Mouse (Mus musculus) heart, embryonic 10.5 days (tissue): ENCODE data around the gene Trim40. TPM values are rescaled to one million over a fixed set of nuclear protein-coding genes. Genes with fewer than 3 reads are reported as not detected.

Experiments used
- DNase-seq: peaks from one replicate; pipeline ENCODE4 v3.0.0-alpha.2; 2017; ENCODE audit warnings: low spot score
- H3K27ac ChIP-seq: fragments of 300-500 bp; sonication (generic); 2 replicates; pipeline ENCODE4 v1.5.1; 2016; ENCODE audit warnings: mild to moderate bottlenecking
- H3K27me3 ChIP-seq: fragments of 300-500 bp; sonication (generic); 2 replicates; pipeline ENCODE4 v1.6.1; 2016; ENCODE audit warnings: mild to moderate bottlenecking; ENCODE audit not compliant: poor library complexity, insufficient read depth, severe bottlenecking
- H3K36me3 ChIP-seq: fragments of 300-500 bp; sonication (generic); 2 replicates; pipeline ENCODE4 v1.6.1; 2016; ENCODE audit warnings: mild to moderate bottlenecking, moderate library complexity
- H3K4me1 ChIP-seq: fragments of 300-500 bp; sonication (generic); 2 replicates; pipeline ENCODE4 v1.6.1; 2016; ENCODE audit warnings: mild to moderate bottlenecking
- H3K4me3 ChIP-seq: fragments of 300-500 bp; sonication (generic); 2 replicates; pipeline ENCODE4 v1.5.1; 2016; ENCODE audit warnings: mild to moderate bottlenecking, moderate library complexity
- H3K9me3 ChIP-seq: fragments of 300-500 bp; sonication (generic); 2 replicates; pipeline ENCODE4 v1.6.1; 2016; ENCODE audit warnings: mild to moderate bottlenecking, moderate library complexity
- WGBS: fragments of 180-500 bp; shearing (Covaris S2); methylation state at CpG from one replicate; pipeline ENCODE4 v1.1.7; 2016; 5-methylcytosine and 5-hydroxymethylcytosine counted together
- polyA plus RNA-seq: library from polyadenylated mRNA; unstranded; fragments of >200 nt; fragmentation: Nextera tagmentation; extraction: Ambion mirVana; gene quantifications from 2 replicates; pipeline ENCODE4 v1.2.1, GENCODE M21; 2016

Trim40 gene
- polyA plus RNA-seq, 1 experiment from 2014 or later: not detected

DNA sequence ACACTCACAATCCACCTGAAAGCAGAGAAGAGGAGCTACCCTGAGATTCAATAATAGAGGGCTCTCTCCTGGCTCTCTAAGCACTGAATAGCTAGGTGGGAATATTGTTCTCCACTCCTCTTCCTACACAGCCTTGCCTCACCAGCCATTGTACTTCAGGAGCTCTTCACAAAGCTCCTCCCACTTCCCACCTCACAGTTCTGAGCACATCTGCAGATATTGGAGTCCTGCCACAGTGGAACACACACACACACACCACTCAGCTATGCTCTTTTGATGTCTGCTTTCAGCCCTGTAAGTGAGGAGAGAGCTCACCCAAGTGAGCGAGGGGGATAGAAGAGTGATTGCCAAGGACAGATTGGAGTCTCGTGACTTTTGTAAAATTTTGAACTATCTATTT, 6.6 kb downstream of the Trim40 start:
- Histone ChIP-seq H3K27ac (no peak overlapping the region), H3K36me3 (no peaks in the 10 kb centered on the region), H3K27me3 (no peaks in the 10 kb centered on the region), H3K9me3 (no peaks in the 10 kb centered on the region), H3K4me3 (no peak overlapping the region), H3K4me1 (no peaks in the 10 kb centered on the region)
- DNase-seq: no peak
- 73% methylated on average over 2 of the region's 2 CpGs for WGBS

DNA sequence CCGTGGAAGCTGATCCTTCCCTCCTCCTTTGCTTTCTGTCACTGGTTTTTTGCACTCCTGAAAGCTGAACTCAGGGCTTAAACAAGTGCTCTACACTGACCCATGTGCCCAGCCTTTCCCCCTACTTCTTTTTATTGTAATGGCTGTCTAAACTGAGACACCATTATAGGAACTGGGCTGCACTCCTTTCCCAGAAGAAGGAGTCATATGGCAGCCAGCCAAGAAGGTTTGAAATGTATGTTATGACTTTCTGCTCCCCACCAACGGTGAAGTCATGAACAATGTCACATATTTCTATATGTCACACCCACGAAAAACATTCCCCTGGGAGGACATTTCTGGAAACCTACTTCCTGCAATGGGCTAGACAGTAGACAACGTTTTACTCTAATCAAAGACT, 15.3 kb downstream of the Trim40 start:
- DNase-seq: no peak
- 65% methylated on average over 4 of the region's 4 CpGs for WGBS
- H3K9me3 ChIP-seq: no peaks in the 10 kb centered on the region
- no peak overlapping the region for H3K4me3 ChIP-seq
- H3K27me3 ChIP-seq: peaks cover 6% of the 10 kb centered on the region; the same call in 1 of the 2 replicates
- H3K4me1 ChIP-seq: no peaks in the 10 kb centered on the region
- no peak overlapping the region for H3K27ac ChIP-seq
- H3K36me3 ChIP-seq: no peaks in the 10 kb centered on the region

DNA sequence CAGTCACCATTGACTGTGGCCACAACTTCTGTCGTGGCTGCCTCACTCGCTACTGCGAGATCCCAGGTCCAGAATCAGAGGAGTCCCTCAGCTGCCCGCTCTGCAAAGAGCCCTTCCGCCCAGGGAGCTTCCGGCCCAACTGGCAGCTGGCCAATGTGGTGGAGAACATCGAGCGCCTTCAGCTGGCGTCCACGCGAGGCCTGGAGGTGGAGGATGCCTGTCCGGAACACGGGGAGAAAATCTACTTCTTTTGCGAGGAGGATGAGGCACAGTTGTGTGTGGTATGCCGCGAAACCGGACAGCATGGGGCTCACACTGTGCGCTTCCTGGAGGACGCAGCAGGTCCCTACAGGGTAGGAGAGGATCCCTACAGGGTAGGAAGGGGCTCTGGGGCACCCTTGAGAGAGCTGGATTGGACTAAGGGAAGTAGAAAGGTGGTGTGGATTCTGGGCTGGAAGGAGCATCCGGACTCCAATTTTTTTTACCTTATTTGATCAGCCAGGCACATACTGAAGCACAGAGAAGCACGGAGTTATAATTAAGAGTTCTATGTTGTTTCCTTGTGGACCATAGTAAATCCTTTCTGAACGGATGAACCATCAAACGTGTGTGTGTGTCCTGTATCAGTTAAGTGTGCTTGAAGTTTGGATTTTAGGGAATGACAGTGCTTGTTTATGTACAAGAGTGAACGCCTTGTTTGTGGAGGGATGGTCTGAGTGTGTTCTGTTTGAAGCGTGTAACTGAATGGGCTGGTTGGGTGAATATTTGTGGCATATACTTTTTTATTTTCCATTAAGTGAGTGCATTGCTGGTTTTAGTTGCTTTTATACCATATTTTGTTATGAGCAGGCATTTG, 19.7 kb downstream of the Trim40 start:
- WGBS: 66% methylated on average over 25 of the region's 25 CpGs
- Histone ChIP-seq H3K27ac (peak overlapping the region; percentile 80), H3K9me3 (no peaks in the 10 kb centered on the region), H3K36me3 (no peaks in the 10 kb centered on the region), H3K4me3 (peak overlapping the region; percentile 38), H3K27me3 (peaks cover 36% of the 10 kb centered on the region), H3K4me1 (peaks cover 9% of the 10 kb centered on the region)
- no peak for DNase-seq

DNA sequence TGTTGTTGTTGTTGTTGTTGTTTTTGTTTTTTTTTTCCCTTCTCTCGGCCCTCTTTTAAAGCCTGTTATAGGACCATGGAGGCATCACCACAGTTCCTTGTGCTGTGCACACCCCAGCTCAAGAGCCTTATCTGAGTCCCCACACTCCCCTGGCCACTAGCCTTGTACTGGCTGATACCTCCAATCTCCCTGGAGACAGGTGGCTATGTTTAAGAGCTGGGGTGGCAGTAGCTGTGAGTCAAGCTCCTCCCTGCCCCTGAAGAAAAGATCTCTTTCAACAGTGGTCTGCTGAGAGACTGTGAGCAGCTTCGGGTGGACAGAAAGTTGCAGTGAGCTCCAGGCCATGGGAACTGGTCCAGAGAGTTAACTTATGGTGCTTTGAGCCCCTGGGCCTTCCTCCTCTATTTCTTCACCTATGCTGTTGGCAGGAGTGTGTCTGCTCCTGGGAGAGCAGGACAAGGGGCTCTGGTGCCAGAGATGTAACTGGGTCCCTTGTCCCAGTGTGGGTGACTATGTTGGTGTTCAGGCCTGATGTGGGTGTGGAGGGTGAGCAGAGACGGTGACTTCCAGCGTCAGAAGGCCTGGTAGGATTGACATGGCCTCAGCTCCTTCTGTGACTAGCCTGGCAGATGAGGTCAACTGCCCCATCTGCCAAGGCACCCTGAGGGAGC, 20.5 kb downstream of the Trim40 start, which contains the start of gene Trim10:
TSS of gene Trim10 (plus strand) at position 291 of the 671 bp plus-strand sequence.
- 69% methylated on average over 4 of the region's 4 CpGs for WGBS
- peaks cover 39% of the 10 kb centered on the region for H3K27me3 ChIP-seq
- no peaks in the 10 kb centered on the region for H3K9me3 ChIP-seq
- no peaks in the 10 kb centered on the region for H3K36me3 ChIP-seq
- H3K27ac ChIP-seq: peak within 1 kb of the TSS; percentile 80
- DNase-seq: peak; percentile 93
- H3K4me1 ChIP-seq: peaks cover 9% of the 10 kb centered on the region
- peak within 1 kb of the TSS; percentile 38 for H3K4me3 ChIP-seq

DNA sequence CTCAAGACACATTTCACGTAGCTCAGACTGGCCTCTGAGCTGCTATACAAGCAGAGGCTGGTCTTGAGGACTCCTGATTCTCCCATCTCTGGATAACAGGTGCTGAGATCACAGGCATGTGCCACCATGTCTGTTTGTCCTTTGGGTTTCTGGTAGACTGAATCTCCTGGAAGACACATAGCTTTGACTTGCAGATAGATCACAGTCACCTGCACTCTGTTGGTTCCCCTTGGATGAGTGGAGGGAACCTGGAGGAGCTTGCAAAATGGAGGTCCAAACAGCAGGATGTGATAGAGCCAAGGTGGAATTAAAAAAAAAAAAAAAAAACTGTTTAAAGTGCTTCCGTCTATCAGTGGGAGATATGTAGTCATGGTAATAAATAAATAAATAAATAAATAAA, 21.1 kb downstream of the Trim40 start:
- peaks cover 9% of the 10 kb centered on the region for H3K4me1 ChIP-seq
- H3K36me3 ChIP-seq: no peaks in the 10 kb centered on the region
- peaks cover 42% of the 10 kb centered on the region for H3K27me3 ChIP-seq
- DNase-seq: no peak
- H3K4me3 ChIP-seq: no peak overlapping the region
- peak overlapping the region; percentile 22; the same call in 1 of the 2 replicates for H3K27ac ChIP-seq
- no peaks in the 10 kb centered on the region for H3K9me3 ChIP-seq
- 82% methylated on average over 2 of the region's 2 CpGs for WGBS

DNA sequence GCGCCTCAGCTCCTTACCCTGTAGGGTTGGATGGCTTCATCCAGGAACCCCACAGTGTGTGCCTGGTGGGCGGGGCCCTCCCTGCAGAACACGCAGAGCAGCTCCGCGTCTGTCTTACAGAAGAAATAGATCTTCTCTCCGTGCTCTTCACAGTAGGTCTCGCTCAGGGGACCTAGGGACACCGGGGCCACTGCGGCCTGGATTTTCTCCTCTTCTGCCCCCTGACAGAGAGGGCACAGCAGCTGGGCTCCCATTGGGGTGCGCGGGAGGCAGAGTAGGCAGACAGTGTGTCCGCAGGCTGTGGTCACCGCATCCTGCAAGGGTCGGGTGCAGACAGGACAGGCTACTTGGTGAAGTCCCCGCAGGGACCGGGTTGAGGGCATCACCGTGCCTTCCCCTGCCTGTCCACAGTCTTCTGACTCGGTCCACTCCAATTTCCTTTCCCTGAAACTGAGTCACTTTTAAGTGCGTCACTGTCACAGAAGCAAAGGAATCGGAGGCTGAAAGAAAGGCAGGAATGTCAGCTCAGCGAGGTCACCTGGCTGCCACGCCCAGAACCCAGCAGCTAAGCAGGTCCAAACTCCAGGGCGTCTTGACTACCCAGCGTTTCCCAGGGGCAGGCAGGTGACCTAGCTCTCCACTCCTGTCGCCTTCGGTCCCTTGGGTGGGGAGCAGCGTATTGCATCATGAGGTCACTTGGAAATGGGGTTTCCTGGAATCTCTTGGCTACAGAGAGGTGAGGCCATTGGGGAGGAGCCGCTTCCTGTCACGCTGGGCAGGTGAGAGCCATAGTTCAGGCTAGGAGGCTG, 23.0 kb downstream of the Trim40 start, which contains the start of gene Trim15:
TSS of gene Trim15 (minus strand) at position 492 of the 809 bp plus-strand sequence.
- Histone ChIP-seq H3K9me3 (no peaks in the 10 kb centered on the region), H3K36me3 (no peaks in the 10 kb centered on the region), H3K4me3 (peak within 1 kb of the TSS; percentile 48), H3K27me3 (peaks cover 42% of the 10 kb centered on the region), H3K4me1 (peaks cover 9% of the 10 kb centered on the region), H3K27ac (no peak within 1 kb of the TSS; the same call in 1 of the 2 replicates)
- WGBS: 11% methylated on average over 29 of the region's 29 CpGs
- DNase-seq: no peak

DNA sequence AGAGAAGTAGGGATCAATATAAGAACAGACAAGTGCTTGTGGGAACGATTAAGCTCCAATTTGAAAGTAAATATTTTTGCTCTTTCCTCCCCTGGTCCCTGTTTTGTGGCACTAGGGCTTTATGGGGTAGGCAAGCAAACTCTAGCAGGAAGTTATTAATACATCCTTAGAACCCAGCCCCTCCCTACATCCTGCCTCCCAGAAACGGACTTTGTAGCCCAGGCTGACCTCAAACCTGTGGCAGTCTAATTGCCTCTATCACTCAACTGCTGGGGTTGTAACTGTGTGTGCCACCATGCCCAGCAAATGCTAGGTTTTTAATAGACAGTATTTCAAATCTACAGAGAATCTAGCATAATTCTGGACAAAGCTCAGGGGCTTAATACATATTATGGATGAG, 28.2 kb downstream of the Trim40 start:
- no peaks in the 10 kb centered on the region for H3K9me3 ChIP-seq
- WGBS: 60% methylated on average over 2 of the region's 2 CpGs
- H3K27me3 ChIP-seq: peaks cover 19% of the 10 kb centered on the region
- H3K36me3 ChIP-seq: peaks cover 31% of the 10 kb centered on the region
- H3K4me1 ChIP-seq: peaks cover 2% of the 10 kb centered on the region
- no peak overlapping the region for H3K27ac ChIP-seq
- no peak for DNase-seq
- H3K4me3 ChIP-seq: no peak overlapping the region

DNA sequence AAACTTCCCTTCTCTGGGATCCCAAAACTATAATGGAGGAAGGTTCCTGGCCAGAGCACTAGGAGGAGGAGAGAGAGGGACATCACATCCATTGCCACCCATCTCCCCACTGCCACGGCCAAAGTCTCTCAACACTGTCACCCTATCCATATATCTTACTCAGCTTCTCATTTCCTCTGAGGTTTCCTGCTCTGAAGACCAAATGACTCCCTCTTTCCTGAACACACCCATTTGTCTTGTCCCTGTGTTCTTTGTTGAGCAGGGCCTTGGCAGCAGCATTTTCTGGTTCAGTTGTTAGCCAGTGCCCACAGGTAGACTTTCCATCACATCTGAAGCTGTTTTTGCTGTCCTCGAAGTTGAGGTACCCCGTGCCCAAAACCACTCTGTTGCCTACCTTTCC, 31.7 kb downstream of the Trim40 start:
- Histone ChIP-seq H3K4me3 (no peak overlapping the region), H3K27me3 (no peaks in the 10 kb centered on the region), H3K9me3 (no peaks in the 10 kb centered on the region), H3K4me1 (no peaks in the 10 kb centered on the region), H3K27ac (no peak overlapping the region), H3K36me3 (peaks cover 64% of the 10 kb centered on the region)
- DNase-seq: no peak
- 80% methylated on average over 3 of the region's 3 CpGs for WGBS

DNA sequence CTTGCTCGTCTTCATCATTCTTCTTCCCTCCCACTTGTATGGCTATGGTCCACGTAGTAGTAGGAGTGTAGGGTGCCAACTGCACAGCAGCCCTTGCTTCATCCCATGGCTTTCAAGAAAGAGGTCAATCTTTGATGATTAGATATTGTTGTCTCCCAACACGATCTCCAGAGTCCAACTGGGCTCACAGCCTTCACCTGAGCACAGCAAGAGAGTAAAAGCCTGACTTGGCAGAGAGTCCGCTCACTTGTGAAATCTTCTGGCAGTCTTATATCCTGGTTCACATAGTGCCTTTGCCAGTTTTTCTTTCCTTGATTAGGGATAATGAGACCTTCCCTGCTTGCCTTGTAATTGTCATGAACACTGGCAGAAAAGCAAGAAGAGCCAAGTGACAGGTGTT, 33.7 kb downstream of the Trim40 start:
- Histone ChIP-seq H3K36me3 (peaks cover 81% of the 10 kb centered on the region), H3K9me3 (no peaks in the 10 kb centered on the region)
- 97% methylated on average over 4 of the region's 4 CpGs for WGBS

DNA sequence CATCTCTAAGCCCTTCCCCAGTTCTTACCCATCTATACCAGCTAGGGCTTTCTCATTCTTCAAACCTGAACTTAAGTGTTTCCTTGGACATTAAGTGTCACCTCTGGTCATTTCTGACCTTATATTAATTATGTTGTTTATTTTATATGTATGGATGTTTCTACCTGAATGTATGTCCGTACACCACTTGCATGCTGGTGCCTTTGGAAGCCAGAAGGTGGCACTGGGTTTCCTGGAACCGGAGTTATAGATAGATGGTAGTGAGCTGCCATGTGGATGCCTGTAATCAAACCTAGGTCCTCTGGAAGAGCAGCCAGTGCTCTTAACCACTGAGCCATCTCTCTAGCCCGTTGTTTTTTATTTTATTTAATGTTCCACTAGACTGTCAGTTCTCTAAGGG, 34.4 kb downstream of the Trim40 start:
- peaks cover 88% of the 10 kb centered on the region for H3K36me3 ChIP-seq
- H3K27ac ChIP-seq: no peak overlapping the region
- no peak for DNase-seq
- H3K9me3 ChIP-seq: no peaks in the 10 kb centered on the region
- 88% methylated on average over 3 of the region's 3 CpGs for WGBS
- H3K27me3 ChIP-seq: no peaks in the 10 kb centered on the region
- H3K4me3 ChIP-seq: no peak overlapping the region
- 0 out of 2 replicates have a peak, but pooled peaks cover 11% of the 10 kb centered on the region for H3K4me1 ChIP-seq

More for the DNA sequence above, 33.7 kb downstream of the Trim40 start:
- Histone ChIP-seq H3K27ac (no peak overlapping the region), H3K4me1 (0 out of 2 replicates have a peak, but pooled peaks cover 3% of the 10 kb centered on the region), H3K4me3 (no peak overlapping the region), H3K27me3 (no peaks in the 10 kb centered on the region)
- no peak for DNase-seq

DNA sequence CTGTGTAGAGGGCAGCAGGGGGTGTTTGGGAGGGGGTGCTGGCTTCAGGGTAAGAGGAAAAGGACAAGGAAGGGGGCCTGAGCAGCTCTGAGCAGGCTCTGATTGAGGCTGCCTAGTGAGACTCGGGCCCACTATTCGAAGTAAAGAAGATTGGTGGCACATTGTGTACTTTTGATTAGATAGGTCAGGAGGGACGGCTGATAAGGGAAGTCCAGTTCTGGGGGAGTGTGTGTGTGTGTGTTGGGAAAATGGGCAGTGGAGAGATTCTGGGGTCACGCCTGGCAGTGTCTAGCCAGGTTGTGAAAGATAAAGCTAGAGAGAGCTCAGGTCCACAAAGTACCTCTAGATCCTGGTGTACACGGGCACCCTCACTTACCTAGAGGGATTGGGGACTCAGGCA, 38.3 kb downstream of the Trim40 start:
- no peak for DNase-seq
- Histone ChIP-seq H3K27ac (no peak overlapping the region), H3K9me3 (no peaks in the 10 kb centered on the region), H3K36me3 (peaks cover 60% of the 10 kb centered on the region), H3K4me1 (0 out of 2 replicates have a peak, but pooled peaks cover 12% of the 10 kb centered on the region), H3K4me3 (no peak overlapping the region), H3K27me3 (no peaks in the 10 kb centered on the region)
- WGBS: 48% methylated on average over 5 of the region's 5 CpGs

DNA sequence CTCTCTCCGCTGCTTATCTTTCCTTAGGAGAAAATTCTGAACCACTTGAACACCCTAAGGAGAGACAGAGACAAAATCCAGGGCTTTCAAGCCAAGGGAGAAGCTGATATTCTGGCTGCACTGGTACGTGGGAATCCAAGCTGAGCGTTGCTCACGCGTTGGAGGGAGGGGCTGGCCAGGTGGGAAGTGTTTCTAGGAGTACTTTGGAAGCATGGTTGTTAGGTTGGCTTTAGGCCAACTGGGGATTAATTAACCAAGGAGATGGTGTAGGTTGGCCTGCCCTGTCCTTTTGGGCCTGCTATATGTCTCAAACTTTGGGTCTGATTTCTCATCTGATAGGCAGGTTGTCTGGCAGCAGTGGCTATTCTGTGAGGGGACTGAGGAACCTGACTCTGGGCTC, 38.7 kb downstream of the Trim40 start:
- no peak for DNase-seq
- Histone ChIP-seq H3K4me3 (no peak overlapping the region), H3K27ac (no peak overlapping the region), H3K36me3 (peaks cover 56% of the 10 kb centered on the region), H3K4me1 (0 out of 2 replicates have a peak, but pooled peaks cover 12% of the 10 kb centered on the region), H3K9me3 (no peaks in the 10 kb centered on the region), H3K27me3 (no peaks in the 10 kb centered on the region)
- 69% methylated on average over 5 of the region's 5 CpGs for WGBS
